Mouse (Mus musculus) CH12.LX (cell line): Measurements from ENCODE around the gene Bace1. TPM values are rescaled to one million over a fixed set of nuclear protein-coding genes. Genes with fewer than 3 reads are reported as not detected.

Experiments
- DNase-seq: peaks from one replicate; pipeline ENCODE4 v3.0.0-alpha.2; 2013; ENCODE audit errors: extremely low read depth
- H3K27ac ChIP-seq: 2 replicates; pipeline ENCODE4 v1.5.1; 2012; ENCODE audit warnings: low read depth, mild to moderate bottlenecking, control low read depth, moderate library complexity; ENCODE audit not compliant: insufficient read depth
- H3K27me3 ChIP-seq: replicated peaks from 2 replicates; pipeline ENCODE3; 2012; ENCODE audit warnings: inconsistent platforms
- H3K36me3 ChIP-seq, 2 experiments: replicated peaks in 1 of 2; 2 replicates each; pipeline versions ENCODE3 to v1.6.1; 2012; ENCODE audit warnings: inconsistent platforms in 1 of 2, low read length in 1 of 2, mild to moderate bottlenecking in 1 of 2, mixed read lengths in 1 of 2, moderate library complexity in 1 of 2; ENCODE audit not compliant: control insufficient read depth in 1 of 2, insufficient read depth in 1 of 2
- H3K4me1 ChIP-seq, 2 experiments: 2 replicates each; pipeline ENCODE4 v1.6.1; 2012; ENCODE audit warnings: inconsistent platforms in 1 of 2, moderate library complexity in 1 of 2; ENCODE audit not compliant: insufficient read depth in 2 of 2, control insufficient read depth in 1 of 2
- H3K4me2 ChIP-seq: 2 replicates; pipeline ENCODE4 v1.6.1; 2012; ENCODE audit warnings: low read depth, mild to moderate bottlenecking, control low read depth; ENCODE audit not compliant: poor library complexity, insufficient read depth, severe bottlenecking
- H3K4me3 ChIP-seq, 3 experiments: fragments of 150-350 bp in 1 of 3; sonication (generic) in 1 of 3; replicated peaks in 1 of 3; 2 replicates each; pipeline versions ENCODE3 to v1.5.1; 2011 to 2012; ENCODE audit warnings: low read depth in 2 of 3, low read length in 2 of 3, mild to moderate bottlenecking in 2 of 3, moderate library complexity in 2 of 3, control low read depth in 1 of 3, improper control_type of control experiment in 1 of 3, inconsistent platforms in 1 of 3, mixed read lengths in 1 of 3; ENCODE audit not compliant: poor library complexity in 1 of 3
- H3K79me2 ChIP-seq: replicated peaks from 2 replicates; pipeline ENCODE4 v1.6.1; 2012; ENCODE audit warnings: mild to moderate bottlenecking, moderate library complexity; ENCODE audit not compliant: control insufficient read depth, poor library complexity, insufficient read depth, severe bottlenecking; ENCODE audit errors: extremely low read depth
- H3K9ac ChIP-seq: 2 replicates; pipeline ENCODE4 v1.6.1; 2012; ENCODE audit warnings: low read depth, mild to moderate bottlenecking, control low read depth, moderate library complexity; ENCODE audit not compliant: insufficient read depth
- H3K9me3 ChIP-seq: replicated peaks from 2 replicates; pipeline ENCODE3; 2012; ENCODE audit warnings: low read length, inconsistent platforms, mixed read lengths
- CHD1 ChIP-seq: IDR thresholded peaks from 2 replicates; pipeline ENCODE4 v1.6.1; 2012; ENCODE audit warnings: low read depth, low read length, improper control_type of control experiment, inconsistent platforms
- CTCF ChIP-seq, 2 experiments: IDR thresholded peaks in 1 of 2; conservative IDR thresholded peaks in 1 of 2; 2 replicates each; pipeline ENCODE4 v1.5.1; 2011 to 2012; ENCODE audit warnings: low read depth in 2 of 2, low read length in 2 of 2, improper control_type of control experiment in 1 of 2, inconsistent platforms in 1 of 2, mild to moderate bottlenecking in 1 of 2, moderate library complexity in 1 of 2
- E2F4 ChIP-seq: IDR thresholded peaks from 2 replicates; pipeline ENCODE4 v1.6.1; 2011; ENCODE audit warnings: low read depth, low read length, improper control_type of control experiment; ENCODE audit not compliant: insufficient replicate concordance
- ELF1 ChIP-seq: IDR thresholded peaks from 2 replicates; pipeline ENCODE4 v1.6.1; 2014; ENCODE audit warnings: low read depth, mild to moderate bottlenecking, inconsistent platforms, low read length, improper control_type of control experiment
- EP300 ChIP-seq: IDR thresholded peaks from 2 replicates; pipeline ENCODE4 v1.6.1; 2011; ENCODE audit warnings: low read length, improper control_type of control experiment
- GABPA ChIP-seq: IDR thresholded peaks from 2 replicates; pipeline ENCODE4 v1.6.1; 2012; ENCODE audit warnings: low read depth, low read length, improper control_type of control experiment, inconsistent platforms; ENCODE audit not compliant: insufficient replicate concordance
- HCFC1 ChIP-seq: IDR thresholded peaks from 2 replicates; pipeline ENCODE4 v1.6.1; 2012; ENCODE audit warnings: low read depth, mild to moderate bottlenecking, inconsistent platforms, low read length, improper control_type of control experiment
- IRF4 ChIP-seq: IDR thresholded peaks from 2 replicates; pipeline ENCODE4 v1.6.1; 2014; ENCODE audit warnings: low read depth, mild to moderate bottlenecking, inconsistent platforms, low read length, improper control_type of control experiment
- JUND ChIP-seq: conservative IDR thresholded peaks from 2 replicates; pipeline ENCODE4 v1.6.1; 2011; ENCODE audit warnings: low read depth, low read length, improper control_type of control experiment
- KAT2A ChIP-seq: IDR thresholded peaks from 2 replicates; pipeline ENCODE4 v1.6.1; 2012; ENCODE audit warnings: low read length, improper control_type of control experiment, inconsistent platforms; ENCODE audit not compliant: insufficient replicate concordance
- MAFK ChIP-seq: IDR thresholded peaks from 2 replicates; pipeline ENCODE4 v1.6.1; 2011; ENCODE audit warnings: low read length, improper control_type of control experiment; ENCODE audit not compliant: insufficient replicate concordance
- MAZ ChIP-seq: IDR thresholded peaks from 2 replicates; pipeline ENCODE4 v1.6.1; 2012; ENCODE audit warnings: low read depth, mild to moderate bottlenecking, inconsistent platforms, low read length, improper control_type of control experiment, moderate library complexity
- NELFE ChIP-seq: IDR thresholded peaks from 2 replicates; pipeline ENCODE4 v1.6.1; 2011; ENCODE audit warnings: low read depth, low read length, improper control_type of control experiment
- NRF1 ChIP-seq: IDR thresholded peaks from 2 replicates; pipeline ENCODE4 v1.6.1; 2014; ENCODE audit warnings: low read depth, mild to moderate bottlenecking, inconsistent platforms, low read length, improper control_type of control experiment, moderate library complexity
- PAX5 ChIP-seq: IDR thresholded peaks from 2 replicates; pipeline ENCODE4 v1.6.1; 2012; ENCODE audit warnings: low read length, inconsistent platforms, mixed read lengths
- POLR2AphosphoS2 ChIP-seq: IDR thresholded peaks from 2 replicates; pipeline ENCODE4 v1.6.1; 2011; ENCODE audit warnings: low read depth, low read length, improper control_type of control experiment
- RAD21 ChIP-seq: IDR thresholded peaks from 2 replicates; pipeline ENCODE4 v1.6.1; 2011; ENCODE audit warnings: low read depth, mild to moderate bottlenecking, low read length, improper control_type of control experiment, moderate library complexity
- RCOR1 ChIP-seq: conservative IDR thresholded peaks from 2 replicates; pipeline ENCODE4 v1.6.1; 2012; ENCODE audit warnings: low read depth, mild to moderate bottlenecking, inconsistent platforms, low read length, improper control_type of control experiment
- SIN3A ChIP-seq: IDR thresholded peaks from 2 replicates; pipeline ENCODE4 v1.6.1; 2012; ENCODE audit warnings: low read length, improper control_type of control experiment, inconsistent platforms
- SMC3 ChIP-seq: IDR thresholded peaks from 2 replicates; pipeline ENCODE4 v1.6.1; 2011; ENCODE audit warnings: low read depth, low read length, improper control_type of control experiment
- UBTF ChIP-seq: IDR thresholded peaks from 2 replicates; pipeline ENCODE4 v1.6.1; 2012; ENCODE audit warnings: low read depth, mild to moderate bottlenecking, inconsistent platforms, low read length, improper control_type of control experiment, moderate library complexity
- USF2 ChIP-seq: conservative IDR thresholded peaks from 2 replicates; pipeline ENCODE4 v1.6.1; 2011; ENCODE audit warnings: low read depth, low read length, improper control_type of control experiment
- ZC3H11A ChIP-seq: IDR thresholded peaks from 2 replicates; pipeline ENCODE4 v1.6.1; 2012; ENCODE audit warnings: low read depth, mild to moderate bottlenecking, inconsistent platforms, low read length, improper control_type of control experiment
- ZMIZ1 ChIP-seq: IDR thresholded peaks from 2 replicates; pipeline ENCODE4 v1.6.1; 2012; ENCODE audit warnings: low read depth, mild to moderate bottlenecking, inconsistent platforms, low read length, improper control_type of control experiment
- ZNF384 ChIP-seq: IDR thresholded peaks from 2 replicates; pipeline ENCODE4 v1.6.1; 2012; ENCODE audit warnings: low read depth, low read length, improper control_type of control experiment, inconsistent platforms
- dilution Hi-C: fragments of 300-500 bp; cut with MboI; formaldehyde crosslinking; loops from 2 replicates; pipeline ENCODE4 v1.14.3; 2020; ENCODE audit warnings: low sequenced_read_pairs; ENCODE audit not compliant: extremely low pct_unique_long_range_greater_than_20kb, extremely low pct_ligation_motif_present
- in situ Hi-C: fragments of 300-500 bp; cut with MboI; formaldehyde crosslinking; loops from 3 replicates; pipeline ENCODE4 v1.14.3; 2019; ENCODE audit warnings: low sequenced_read_pairs, low pct_ligation_motif_present, low pct_unique_long_range_greater_than_20kb, mixed read lengths
- polyA plus RNA-seq: library from polyadenylated mRNA; unstranded; fragments of >175 nt; gene quantifications from 2 replicates; pipeline ENCODE4 v1.2.1, GENCODE M21; 2012; ENCODE audit warnings: low read depth; ENCODE audit not compliant: insufficient read length
- total RNA-seq, 2 experiments: library from RNA; depleted of rRNA; stranded (reverse); fragments of 300-350 nt in 1 of 2; fragments of >200 nt in 1 of 2; gene quantifications; 2 replicates each; pipeline ENCODE4 v1.2.3; 2012 to 2014

Gene Bace1
- total and polyA plus RNA-seq, 3 experiments: 0.30 to 1.5 TPM; not detected in 1

DNA sequence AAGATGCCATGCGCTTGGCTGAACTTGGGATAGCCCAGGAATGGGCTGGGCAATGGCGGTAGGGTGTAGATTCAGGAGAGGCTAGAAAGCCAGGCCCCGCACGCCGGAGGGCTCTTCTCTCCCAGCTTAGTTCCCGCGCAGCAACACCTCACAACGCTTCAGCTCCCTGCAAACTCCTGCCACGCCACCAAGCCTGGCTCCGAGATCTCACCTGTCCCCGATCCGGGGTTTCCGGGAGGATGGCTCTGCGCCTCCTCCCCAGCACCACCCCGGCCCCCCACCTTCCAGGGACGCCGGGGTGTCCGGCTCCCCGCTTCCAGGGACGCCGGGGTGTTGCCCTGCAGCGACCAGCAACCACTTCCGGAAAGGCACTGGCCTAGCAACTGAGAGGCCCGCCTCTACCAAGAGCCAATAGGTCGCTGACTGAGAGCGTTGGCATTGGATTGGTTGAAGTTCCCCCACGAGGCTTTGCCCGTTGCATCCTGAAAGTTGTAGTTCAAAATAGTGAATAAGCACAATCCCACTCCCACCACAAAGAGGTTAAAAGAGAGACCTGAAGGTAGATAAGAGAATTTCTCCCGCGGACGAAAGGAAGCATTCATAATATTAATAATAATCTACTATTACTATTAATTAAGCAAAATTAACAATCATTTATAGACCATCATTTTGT is 10.0 kb upstream of the Bace1 start, which contains the start of gene Cep164 (continued):
- TF ChIP-seq GABPA (no peak), MAZ (no peak), JUND (no peak), KAT2A (no peak), EP300 (no peak), E2F4 (no peak), USF2 (peak; percentile 33), HCFC1 (peak; percentile 72), MAFK (peak; percentile 5; the same call in 1 of the 2 replicates), CHD1 (no peak), ELF1 (peak; percentile 93), ZMIZ1 (no peak), POLR2AphosphoS2 (no peak), NRF1 (no peak), NELFE (peak; percentile 41; the same call in 1 of the 2 replicates)

GRCm38 (mm10) chr9:45829107-45829506 is 9.3 kb upstream of the Bace1 start:
- Histone ChIP-seq H3K9ac (peak overlapping the region; percentile 35), H3K4me1 (peaks cover 4 to 37% of the 10 kb centered on the region in 2 experiments), H3K27ac (no peak overlapping the region), H3K4me3 (peak overlapping the region in 2 of 3 experiments; percentile 79 to 91), H3K27me3 (no peaks in the 10 kb centered on the region), H3K9me3 (peaks cover 7% of the 10 kb centered on the region)
- dilution Hi-C loops (no loop called here), in situ Hi-C loops (no loop called here)
- no peak for TF ChIP-seq PAX5
- TF ChIP-seq SMC3: peak; percentile 82
- TF ChIP-seq CTCF (conservative IDR thresholded peaks at IDR 0.05 in 1 of 2, IDR thresholded peaks at IDR 0.05 in 1 of 2; ENCODE audit: low read depth in 2 of 2, low read length in 2 of 2): peak; percentile 61 to 100
- TF ChIP-seq RCOR1: peak; percentile 79; the same call in 1 of the 2 replicates
- TF ChIP-seq EP300: 0 out of 2 replicates have a peak, but pooled peaks have one; percentile 32
- peak; percentile 51; the same call in 1 of the 2 replicates for TF ChIP-seq HCFC1
- TF ChIP-seq ZNF384: peak; percentile 66; the same call in 1 of the 2 replicates
- no peak for TF ChIP-seq ZC3H11A
- TF ChIP-seq JUND: peak; percentile 47; the same call in 1 of the 2 replicates
- TF ChIP-seq NELFE: peak; percentile 65; the same call in 1 of the 2 replicates
- peak; percentile 66 for TF ChIP-seq RAD21
- TF ChIP-seq IRF4: peak; percentile 25; the same call in 1 of the 2 replicates
- no peak for TF ChIP-seq UBTF
- peak; percentile 42; the same call in 1 of the 2 replicates for TF ChIP-seq SIN3A
- no peak for TF ChIP-seq MAFK
- TF ChIP-seq, all 38 proteins: peak for 11
- Histone ChIP-seq H3K4me2 (peak overlapping the region; percentile 65; the same call in 1 of the 2 replicates), H3K36me3 (peaks cover 0 to 9% of the 10 kb centered on the region in 2 experiments), H3K79me2 (no peaks in the 10 kb centered on the region)
- peak; percentile 95 for DNase-seq
